Mouse (Mus musculus): ENCODE data around the gene P3h3.

DNA sequence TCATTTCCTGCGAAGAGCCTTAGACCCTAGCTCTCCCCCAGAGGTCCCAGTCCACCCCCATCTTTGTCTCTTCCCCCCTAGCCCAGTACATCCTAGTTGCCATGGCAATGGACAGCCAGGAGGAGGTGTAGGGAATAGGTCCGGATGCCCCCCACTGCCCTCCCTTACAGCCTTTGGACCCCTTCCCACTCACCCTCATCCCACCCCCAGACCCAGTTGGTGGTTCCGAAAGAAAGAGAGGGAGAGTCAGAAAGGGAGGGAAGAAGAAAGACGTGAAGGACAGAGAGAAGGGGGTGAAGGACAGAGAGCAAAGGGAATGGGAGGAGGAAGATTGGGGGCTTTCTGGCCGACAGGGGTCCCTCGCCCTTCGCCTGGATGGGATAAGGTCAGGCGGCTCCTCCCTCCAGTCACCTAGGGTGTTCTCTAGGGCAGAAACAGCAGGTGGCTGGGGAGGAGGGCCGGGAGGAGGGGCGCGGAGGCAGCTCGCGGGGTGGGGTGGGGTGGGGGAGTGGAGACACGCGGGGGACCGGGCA is 5.6 kb upstream of the P3h3 start:
- TF ChIP-seq CTCF (IDR thresholded peaks at IDR 0.05; ENCODE audit: borderline replicate concordance, extremely low read depth, insufficient read depth, insufficient read length), result no peak
- TF ChIP-seq POLR2A (IDR thresholded peaks at IDR 0.05; ENCODE audit: borderline replicate concordance, extremely low read depth, insufficient read depth, insufficient read length, poor library complexity, severe bottlenecking), result no peak

All from brain, embryonic 14.5 days (tissue).